Mouse (Mus musculus): ENCODE measurements at regions not wholly inside any gene's neighbourhood (a gene's known extent, or its start where the extent isn't known, plus 50 kb on each side); places are given as distances from the start of the nearest gene placed in this dataset.
A peak's percentile ranks its signal among the peaks of the same experiment; 100 is the strongest.

DNA sequence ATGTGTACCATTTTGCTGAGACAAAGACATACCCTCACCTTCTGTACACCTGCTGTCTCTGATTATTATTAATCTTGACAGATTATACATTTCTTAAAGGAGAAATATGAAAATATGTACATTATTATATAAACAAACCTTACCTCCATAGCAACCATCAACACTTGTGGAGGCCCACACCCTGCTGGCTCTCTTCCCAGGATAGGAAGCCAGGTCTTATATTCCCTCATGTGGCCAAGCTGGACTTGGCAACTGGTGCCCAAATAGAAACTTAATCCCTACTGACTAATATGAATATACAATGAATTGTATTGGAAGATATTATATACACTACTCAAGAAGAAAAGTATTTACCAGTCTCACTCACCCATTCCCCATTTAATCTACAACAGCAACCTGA, 1120.5 kb downstream of the Grm8 start:
- Histone ChIP-seq H3K9ac (ENCODE audit: control insufficient read depth, low read depth, low read length, poor library complexity, severe bottlenecking) (no peak overlapping the region), H3K9me3 (replicated peaks; ENCODE audit: insufficient read depth, low read length) (no peaks in the 10 kb centered on the region), H3K4me1 (ENCODE audit: control insufficient read depth in 1 of 2, insufficient read depth in 2 of 2, low read length in 2 of 2) (no peaks in the 10 kb centered on the region), H3K4me3 (ENCODE audit: control insufficient read depth in 1 of 2, insufficient read depth in 1 of 2, low read depth in 2 of 2, low read length in 2 of 2) (no peak overlapping the region), H3K36me3 (ENCODE audit: control insufficient read depth in 1 of 2, insufficient read depth in 2 of 2, low read length in 2 of 2) (no peaks in the 10 kb centered on the region), H3K79me2 (ENCODE audit: control insufficient read depth, insufficient read depth, low read length, poor library complexity) (no peaks in the 10 kb centered on the region), H3K27ac (ENCODE audit: control insufficient read depth, low read depth, low read length) (no peak overlapping the region), H3K27me3 (ENCODE audit: control insufficient read depth in 1 of 2, insufficient read depth in 2 of 2, low read length in 2 of 2) (no peaks in the 10 kb centered on the region)
- no peak for DNase-seq (ENCODE audit: low read depth, low spot score)
- TF ChIP-seq CHD1 (IDR thresholded peaks at IDR 0.05; ENCODE audit: low read depth, low read length) (no peak), MAZ (IDR thresholded peaks at IDR 0.05; ENCODE audit: low read depth, low read length) (no peak), RCOR1 (IDR thresholded peaks at IDR 0.05; ENCODE audit: low read depth, low read length) (no peak), GATA1 (IDR thresholded peaks at IDR 0.05; ENCODE audit: low read depth, low read length) (no peak), RAD21 (IDR thresholded peaks at IDR 0.05; ENCODE audit: low read depth, low read length) (no peak), MYC (IDR thresholded peaks at IDR 0.05; ENCODE audit: low read depth, low read length) (no peak), EP300 (IDR thresholded peaks at IDR 0.05; ENCODE audit: low read depth in 1 of 2, low read length in 2 of 2) (no peak), POLR2A (IDR thresholded peaks at IDR 0.05; ENCODE audit: control insufficient read depth in 1 of 2, insufficient read depth in 1 of 2, low read depth in 1 of 2, low read length in 2 of 2, poor library complexity in 1 of 2) (no peak), ZNF384 (IDR thresholded peaks at IDR 0.05; ENCODE audit: low read depth, low read length) (no peak), MXI1 (IDR thresholded peaks at IDR 0.05; ENCODE audit: low read depth, low read length) (no peak), MYB (IDR thresholded peaks at IDR 0.05; ENCODE audit: low read depth, low read length) (no peak), ZKSCAN1 (IDR thresholded peaks at IDR 0.05; ENCODE audit: low read depth, low read length) (no peak), ZMIZ1 (IDR thresholded peaks at IDR 0.05; ENCODE audit: low read depth, low read length) (no peak), POLR2AphosphoS5 (IDR thresholded peaks at IDR 0.05; ENCODE audit: borderline replicate concordance, low read depth, low read length) (no peak), NRF1 (IDR thresholded peaks at IDR 0.05; ENCODE audit: insufficient read depth, low read depth, low read length, poor library complexity, severe bottlenecking) (no peak), CTCF (IDR thresholded peaks at IDR 0.05 in 2 of 3, conservative IDR thresholded peaks at IDR 0.05 in 1 of 3; ENCODE audit: control insufficient read depth in 1 of 3, insufficient read depth in 1 of 3, low read depth in 2 of 3, low read length in 3 of 3, poor library complexity in 1 of 3, severe bottlenecking in 1 of 3) (no peak), POLR2AphosphoS2 (IDR thresholded peaks at IDR 0.05; ENCODE audit: low read length) (no peak), UBTF (IDR thresholded peaks at IDR 0.05; ENCODE audit: borderline replicate concordance, insufficient read depth, low read depth, low read length) (no peak)

DNA sequence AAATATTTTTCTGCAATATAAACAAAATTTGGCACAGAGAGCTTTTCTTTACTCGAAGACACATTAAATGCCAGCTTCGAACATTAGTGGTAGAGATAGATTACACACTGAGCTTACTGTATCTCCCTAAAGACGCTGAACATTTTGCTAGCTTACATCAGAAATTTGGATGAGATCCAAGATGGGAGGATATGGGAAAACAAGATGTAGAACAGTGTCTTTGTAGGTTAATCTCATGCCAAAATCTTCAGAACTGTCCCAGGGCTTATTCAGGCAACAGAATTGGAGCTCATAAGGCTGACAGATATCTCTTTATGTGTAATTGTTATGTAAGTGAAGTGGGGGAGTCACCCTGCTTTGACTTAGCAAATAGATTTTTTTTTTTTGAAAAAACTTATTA, 1158.4 kb downstream of the Grm8 start:
- DNase-seq (ENCODE audit: low read depth, low spot score), result peak; percentile 22
- H3K4me1 ChIP-seq (ENCODE audit: control insufficient read depth in 1 of 2, insufficient read depth in 2 of 2, low read length in 2 of 2), result no peaks in the 10 kb centered on the region
- no peaks in the 10 kb centered on the region for H3K27me3 ChIP-seq (ENCODE audit: control insufficient read depth in 1 of 2, insufficient read depth in 2 of 2, low read length in 2 of 2)
- TF ChIP-seq ETS1 (IDR thresholded peaks at IDR 0.05; ENCODE audit: low read depth, low read length), result peak; percentile 51; the same call in 1 of the 2 replicates
- no peak for TF ChIP-seq CTCF (IDR thresholded peaks at IDR 0.05 in 2 of 3, conservative IDR thresholded peaks at IDR 0.05 in 1 of 3; ENCODE audit: control insufficient read depth in 1 of 3, insufficient read depth in 1 of 3, low read depth in 2 of 3, low read length in 3 of 3, poor library complexity in 1 of 3, severe bottlenecking in 1 of 3)
- TF ChIP-seq ELF1 (IDR thresholded peaks at IDR 0.05; ENCODE audit: low read depth, low read length), result no peak
- TF ChIP-seq NELFE (IDR thresholded peaks at IDR 0.05; ENCODE audit: low read depth, low read length), result no peak
- TF ChIP-seq TCF12 (IDR thresholded peaks at IDR 0.05; ENCODE audit: low read depth, low read length), result peak; percentile 42; the same call in 1 of the 2 replicates
- TF ChIP-seq USF1 (IDR thresholded peaks at IDR 0.05; ENCODE audit: low read depth, low read length), result no peak
- no peak for TF ChIP-seq RCOR1 (IDR thresholded peaks at IDR 0.05; ENCODE audit: low read depth, low read length)
- peak in 1 of 2 experiments; percentile 52; a peak in 2 of 4 replicates for TF ChIP-seq EP300 (IDR thresholded peaks at IDR 0.05; ENCODE audit: low read depth in 1 of 2, low read length in 2 of 2)
- no peak for TF ChIP-seq GATA1 (IDR thresholded peaks at IDR 0.05; ENCODE audit: low read depth, low read length)
- no peak for TF ChIP-seq MYC (IDR thresholded peaks at IDR 0.05; ENCODE audit: low read depth, low read length)
- no peaks in the 10 kb centered on the region for H3K79me2 ChIP-seq (ENCODE audit: control insufficient read depth, insufficient read depth, low read length, poor library complexity)
- no peaks in the 10 kb centered on the region for H3K36me3 ChIP-seq (ENCODE audit: control insufficient read depth in 1 of 2, insufficient read depth in 2 of 2, low read length in 2 of 2)
- no peak overlapping the region for H3K27ac ChIP-seq (ENCODE audit: control insufficient read depth, low read depth, low read length)
- no peak overlapping the region for H3K4me3 ChIP-seq (ENCODE audit: control insufficient read depth in 1 of 2, insufficient read depth in 1 of 2, low read depth in 2 of 2, low read length in 2 of 2)
- no peak overlapping the region for H3K9ac ChIP-seq (ENCODE audit: control insufficient read depth, low read depth, low read length, poor library complexity, severe bottlenecking)
- no peaks in the 10 kb centered on the region for H3K9me3 ChIP-seq (replicated peaks; ENCODE audit: insufficient read depth, low read length)

All from MEL (cell line).